Mouse (Mus musculus) megakaryocyte, embryonic 14.5 days (primary cell): Measurements from ENCODE around the gene Crisp1.

ENCODE experiments used
- FLI1 ChIP-seq: IDR thresholded peaks from 2 replicates; pipeline ENCODE4 v1.6.1; 2012; ENCODE audit warnings: low read length, inconsistent platforms, mixed read lengths
- GATA1 ChIP-seq: IDR thresholded peaks from 3 replicates; pipeline ENCODE4 v1.6.1; 2012; ENCODE audit warnings: mixed read lengths, low read length, inconsistent platforms, borderline replicate concordance

- no peak; the same call in 2 of the 3 replicates for TF ChIP-seq GATA1
- TF ChIP-seq FLI1 = no peak
Observed at GRCm38 (mm10) chr17:40252487-40252886, 66.5 kb downstream of the Crisp1 start.
